Mouse (Mus musculus) cerebellum, adult 9-10 months (tissue): Measurements from ENCODE around the gene Brinp3.

Experiments used
- DNase-seq: peaks from one replicate; pipeline ENCODE4 v3.0.0; 2022

Gene Brinp3

GRCm38 (mm10) chr1:146799986-146800553 lies 305.5 kb downstream of the Brinp3 start:
- DNase-seq: peak; percentile 24

- peak; percentile 50 for DNase-seq
Observed at GRCm38 (mm10) chr1:146801821-146802220, 307.3 kb downstream of the Brinp3 start.

- no peak for DNase-seq
Observed at GRCm38 (mm10) chr1:146807765-146808164, 313.2 kb downstream of the Brinp3 start.

GRCm38 (mm10) chr1:146833888-146834287 lies 339.3 kb downstream of the Brinp3 start:
- DNase-seq: no peak

GRCm38 (mm10) chr1:146844087-146844486 lies 349.5 kb downstream of the Brinp3 start:
- DNase-seq: peak; percentile 18

- DNase-seq: no peak
Observed at GRCm38 (mm10) chr1:146848892-146849291, 354.3 kb downstream of the Brinp3 start.

- no peak for DNase-seq
Observed at GRCm38 (mm10) chr1:146850147-146850546, 355.6 kb downstream of the Brinp3 start.

- DNase-seq: no peak
Observed at GRCm38 (mm10) chr1:146898636-146899035, 404.1 kb downstream of the Brinp3 start.

- no peak for DNase-seq
Observed at GRCm38 (mm10) chr1:146901691-146902090, 407.1 kb downstream of the Brinp3 start.

GRCm38 (mm10) chr1:146939463-146940389 lies 445.2 kb downstream of the Brinp3 start:
- DNase-seq: no peak
